Mouse (Mus musculus): ENCODE data around the gene Madcam1. TPM values are rescaled to one million over a fixed set of nuclear protein-coding genes. Genes with fewer than 3 reads are reported as not detected.
"Not testable (repeated sequence)": the region's sequence is repeated elsewhere in the genome, so short reads cannot be mapped to it uniquely, and the experiment has no call there.

Madcam1 gene
- total RNA-seq, 1 experiment from 2014 or later: not detected

- no peak for DNase-seq
Observed at GRCm38 (mm10) chr10:79689178-79689577, 24.8 kb downstream of the Madcam1 start.

DNA sequence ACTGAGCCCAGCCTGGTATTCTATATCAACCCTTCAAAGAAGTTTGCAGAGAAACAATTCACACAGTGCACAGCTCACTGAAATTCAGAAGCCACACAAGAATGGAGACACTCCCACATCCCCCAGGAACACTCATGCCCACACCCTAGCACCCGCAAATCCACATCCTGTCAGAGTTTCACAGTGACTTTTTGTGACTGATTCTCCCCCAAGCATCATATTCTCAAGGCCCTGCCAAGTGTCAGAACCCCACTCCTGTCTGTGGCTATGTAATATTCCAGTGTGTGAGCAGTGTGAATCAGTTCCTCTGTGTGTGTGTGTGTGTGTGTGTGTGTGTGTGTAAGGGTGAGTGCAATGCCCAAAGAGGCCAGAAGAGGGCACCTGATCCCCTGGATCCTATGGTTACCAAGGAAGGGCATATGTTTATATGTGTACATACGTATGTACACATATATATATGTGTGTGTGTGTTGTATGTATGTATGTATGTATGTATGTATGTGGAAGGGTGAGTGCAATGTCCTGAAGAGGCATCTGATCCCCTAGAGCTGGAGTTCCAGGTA is 27.7 kb downstream of the Madcam1 start:
- DNase-seq: no peak

DNA sequence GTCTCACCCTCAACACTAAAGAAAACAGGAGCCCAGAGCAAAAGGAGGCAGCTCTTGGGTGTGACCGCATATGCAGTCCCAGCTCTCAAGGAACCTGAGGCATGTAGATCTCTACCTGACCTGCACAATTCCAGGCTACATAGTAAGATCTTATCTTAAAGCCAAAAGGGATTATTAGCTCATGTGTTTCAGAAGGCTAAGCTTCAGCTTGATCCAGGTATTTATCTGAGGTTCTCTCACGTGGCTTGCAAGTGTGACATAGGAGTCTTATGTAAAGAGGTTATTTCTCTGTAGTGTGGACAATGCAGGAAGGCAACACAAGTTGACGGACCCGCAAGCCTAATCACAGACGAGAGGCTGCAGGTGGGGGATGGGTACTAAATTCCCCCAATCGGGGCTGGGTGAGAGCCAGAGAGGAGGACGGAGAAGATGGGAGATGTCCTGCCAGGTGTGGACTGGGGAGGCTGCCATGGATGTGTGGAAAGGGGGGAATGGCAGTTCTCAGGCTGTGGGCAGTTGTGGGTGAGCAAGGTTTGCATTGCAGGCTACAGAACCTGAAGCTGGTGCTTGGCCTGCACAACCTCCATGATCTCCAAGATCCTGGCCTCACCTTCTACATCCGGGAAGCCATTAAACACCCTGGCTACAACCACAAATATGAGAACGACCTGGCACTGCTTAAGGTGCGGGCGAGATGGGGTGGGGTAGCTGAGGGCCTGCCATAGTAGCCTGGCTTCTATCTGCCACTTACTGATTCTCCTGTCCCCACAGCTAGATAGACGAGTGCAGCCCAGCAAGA is 29.4 kb downstream of the Madcam1 start:
- no peak for DNase-seq

DNA sequence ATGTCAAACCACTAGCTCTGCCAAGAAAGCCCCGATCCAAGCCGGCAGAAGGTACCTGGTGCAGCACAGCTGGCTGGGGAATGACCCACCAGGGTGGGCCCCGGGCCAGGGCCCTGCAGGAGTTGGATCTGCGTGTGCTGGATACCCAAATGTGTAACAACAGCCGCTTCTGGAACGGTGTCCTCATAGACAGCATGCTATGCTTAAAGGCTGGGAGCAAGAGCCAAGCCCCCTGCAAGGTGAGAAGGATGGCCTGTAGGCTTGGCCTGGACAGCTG is 30.0 kb downstream of the Madcam1 start:
- DNase-seq: no peak

DNA sequence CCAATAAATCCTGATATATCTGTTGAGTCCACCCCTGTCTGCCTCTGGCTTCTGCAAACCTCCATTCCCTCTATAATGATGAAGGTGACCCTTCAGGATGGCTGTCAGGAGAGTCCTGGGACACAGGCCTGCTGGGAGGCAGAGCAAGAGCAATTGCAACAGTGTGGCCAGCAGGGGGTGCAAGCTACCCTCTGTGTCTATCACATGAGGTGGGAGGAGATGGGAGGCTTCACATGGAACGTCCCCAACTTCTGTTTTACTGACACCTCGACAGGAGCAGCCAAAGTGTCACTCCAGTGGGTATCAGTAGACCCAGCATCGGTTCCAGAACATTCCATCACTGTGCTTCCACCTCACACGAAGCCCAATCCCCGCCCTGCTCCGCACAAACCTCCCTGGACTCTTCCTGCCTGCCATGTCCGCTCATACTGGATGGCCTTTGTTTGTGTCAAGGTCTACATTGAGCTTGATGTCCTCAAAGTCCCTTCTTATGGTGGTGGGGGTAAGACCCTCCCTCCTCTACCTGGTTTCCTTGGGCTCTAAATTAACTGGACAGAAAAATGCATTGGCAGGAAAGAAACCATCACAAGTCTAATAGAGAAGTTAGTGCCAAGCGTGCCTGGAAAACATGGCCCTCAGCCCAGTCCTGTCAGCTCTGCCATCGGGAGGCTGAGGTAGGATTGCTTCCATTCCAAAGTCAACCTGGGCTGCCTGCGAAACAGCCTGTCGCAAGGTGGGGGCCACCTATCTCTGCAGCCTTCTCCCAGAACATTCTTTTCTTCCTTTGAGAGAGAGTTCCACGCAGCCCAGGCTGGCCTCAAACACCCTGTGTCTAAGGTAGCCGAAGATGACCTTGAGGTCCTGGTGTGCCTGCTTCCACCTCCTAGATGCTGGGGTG is 31.1 kb downstream of the Madcam1 start:
- DNase-seq: peak; percentile 85

DNA sequence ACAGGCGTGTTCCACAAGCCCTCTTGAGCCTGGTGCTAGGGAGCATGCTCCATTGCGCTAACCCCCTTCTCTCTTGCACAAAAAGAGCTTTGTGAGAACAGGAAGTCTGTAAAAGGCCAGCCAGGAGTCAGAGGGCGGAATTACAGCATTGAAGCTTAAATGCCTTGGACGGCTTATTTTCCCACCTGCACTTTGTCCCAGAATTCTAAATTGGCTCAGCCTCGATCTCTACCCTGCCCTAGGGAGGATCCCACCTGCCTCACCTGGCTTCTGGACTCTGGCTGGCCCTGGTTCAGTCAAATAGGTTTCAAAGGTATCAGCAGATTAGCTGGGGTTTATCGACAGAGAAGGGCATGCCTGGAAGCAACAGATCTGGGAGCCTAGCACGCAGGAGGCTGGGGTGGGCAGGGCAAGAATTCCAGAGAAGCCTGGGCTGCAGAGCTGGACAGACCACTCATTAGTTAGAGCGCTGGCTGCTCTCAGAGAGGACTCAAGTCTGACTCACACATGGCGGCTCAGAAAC is 31.8 kb downstream of the Madcam1 start:
- DNase-seq: no peak

- DNase-seq: no peak
Observed at GRCm38 (mm10) chr10:79697916-79698315, 33.6 kb downstream of the Madcam1 start.

DNA sequence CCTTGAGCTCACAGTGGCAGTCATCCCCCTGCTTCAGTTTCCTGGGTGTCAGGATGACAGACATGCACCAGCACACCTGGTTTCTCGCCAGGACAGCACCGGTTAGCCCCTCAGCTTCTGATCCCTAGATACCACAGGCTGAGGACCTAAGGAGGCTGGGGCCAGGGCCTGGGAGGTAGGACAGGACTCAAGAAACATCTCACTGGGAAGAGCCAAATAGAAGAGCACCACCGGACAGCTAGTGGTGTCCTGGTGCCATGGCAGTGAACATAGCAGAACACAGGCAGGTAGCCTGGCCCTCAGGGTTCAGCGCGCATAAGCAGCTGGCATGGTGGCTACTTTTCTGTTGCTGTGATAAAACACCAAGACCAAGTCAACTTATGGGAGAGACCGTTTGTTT is 34.1 kb downstream of the Madcam1 start:
- no peak for DNase-seq

DNA sequence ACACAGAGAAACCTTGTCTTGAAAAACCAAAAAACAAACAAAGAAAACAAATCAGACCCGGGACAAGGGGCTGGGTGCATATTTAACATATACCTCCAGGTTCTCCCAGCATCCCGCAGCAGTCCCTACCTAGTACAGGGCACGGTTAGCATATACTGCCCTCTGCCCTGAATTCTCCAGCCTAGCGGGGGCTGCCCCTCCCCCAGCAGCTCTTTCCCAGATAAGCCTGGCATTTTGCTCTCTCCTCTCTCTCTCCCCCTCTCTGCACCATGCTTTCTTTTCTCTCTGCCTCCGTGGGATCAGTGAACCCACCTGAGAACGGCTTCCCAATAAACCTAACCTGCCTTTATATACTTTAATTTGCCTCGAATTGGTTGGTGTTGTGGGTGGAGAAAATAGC is 36.3 kb downstream of the Madcam1 start:
- no peak for DNase-seq

DNA sequence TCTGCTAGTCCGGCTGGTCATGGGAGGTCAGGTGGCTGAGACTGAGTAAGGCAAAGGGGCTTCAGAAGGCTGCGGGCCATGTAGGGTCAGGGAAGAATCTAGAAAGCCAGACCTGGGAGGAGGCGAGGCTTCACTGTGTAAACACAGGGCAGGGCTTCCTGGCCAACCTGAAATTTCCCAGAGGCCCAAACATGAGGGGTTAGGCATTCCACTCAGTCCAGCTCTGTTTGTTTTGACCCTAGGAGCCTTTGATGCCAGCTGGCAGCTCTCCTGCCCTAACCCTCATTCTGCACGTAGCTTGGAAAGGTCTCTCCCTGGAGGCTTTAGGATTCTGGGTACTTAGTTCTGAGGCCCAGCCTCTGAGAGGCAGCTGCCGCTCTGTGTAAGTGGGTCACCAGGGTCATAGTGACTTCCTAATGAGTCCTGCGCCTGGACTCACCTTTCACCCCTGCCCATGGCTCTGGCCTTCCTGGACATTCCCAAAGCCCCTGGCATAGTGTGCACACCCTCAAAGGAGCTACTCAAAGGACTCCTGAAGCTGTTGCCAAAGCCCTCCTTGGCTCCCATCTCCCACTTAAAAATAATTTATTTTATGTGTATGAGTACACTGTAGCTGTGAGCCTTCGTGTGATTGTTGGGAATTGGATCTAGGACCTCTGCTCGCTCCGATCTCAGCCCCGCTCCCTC is 37.2 kb downstream of the Madcam1 start:
- DNase-seq: no peak

DNA sequence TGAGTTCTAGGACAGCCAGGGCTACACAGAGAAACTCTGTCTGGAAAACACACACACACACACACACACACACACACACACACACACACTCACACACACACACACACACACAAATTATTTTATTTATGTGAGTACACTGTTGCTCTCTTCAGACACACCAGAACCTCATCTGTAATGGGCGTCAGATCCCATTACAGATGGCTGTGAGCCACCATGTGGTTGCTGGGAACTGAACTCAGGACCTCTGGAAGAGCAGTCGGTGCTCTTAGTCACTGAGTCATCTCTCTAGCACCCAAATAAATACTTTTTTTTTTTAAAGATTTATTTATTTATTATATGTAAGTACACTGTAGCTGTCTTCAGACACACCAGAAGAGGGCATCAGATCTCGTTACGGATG is 38.6 kb downstream of the Madcam1 start:
- DNase-seq: not testable (repeated sequence)

DNA sequence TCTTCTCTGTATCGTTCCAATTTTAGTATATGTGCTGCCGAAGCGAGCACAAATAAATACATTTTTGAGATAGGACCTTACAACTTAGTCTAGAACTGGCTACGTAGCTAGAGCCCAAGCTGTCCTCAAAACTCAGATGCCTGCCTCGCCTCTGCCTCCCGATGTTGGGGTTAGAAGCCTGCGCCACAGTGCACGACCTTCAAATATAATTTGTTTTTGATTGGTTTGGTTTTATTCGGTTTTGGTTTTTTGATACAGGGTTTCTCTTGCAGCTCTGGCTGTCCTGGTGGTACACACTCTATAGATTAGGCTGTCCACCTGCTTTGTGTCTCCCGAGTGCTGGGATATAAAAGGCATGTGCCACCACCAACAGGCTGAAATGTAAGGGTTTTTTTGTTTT is 39.2 kb downstream of the Madcam1 start:
- DNase-seq: no peak

DNA sequence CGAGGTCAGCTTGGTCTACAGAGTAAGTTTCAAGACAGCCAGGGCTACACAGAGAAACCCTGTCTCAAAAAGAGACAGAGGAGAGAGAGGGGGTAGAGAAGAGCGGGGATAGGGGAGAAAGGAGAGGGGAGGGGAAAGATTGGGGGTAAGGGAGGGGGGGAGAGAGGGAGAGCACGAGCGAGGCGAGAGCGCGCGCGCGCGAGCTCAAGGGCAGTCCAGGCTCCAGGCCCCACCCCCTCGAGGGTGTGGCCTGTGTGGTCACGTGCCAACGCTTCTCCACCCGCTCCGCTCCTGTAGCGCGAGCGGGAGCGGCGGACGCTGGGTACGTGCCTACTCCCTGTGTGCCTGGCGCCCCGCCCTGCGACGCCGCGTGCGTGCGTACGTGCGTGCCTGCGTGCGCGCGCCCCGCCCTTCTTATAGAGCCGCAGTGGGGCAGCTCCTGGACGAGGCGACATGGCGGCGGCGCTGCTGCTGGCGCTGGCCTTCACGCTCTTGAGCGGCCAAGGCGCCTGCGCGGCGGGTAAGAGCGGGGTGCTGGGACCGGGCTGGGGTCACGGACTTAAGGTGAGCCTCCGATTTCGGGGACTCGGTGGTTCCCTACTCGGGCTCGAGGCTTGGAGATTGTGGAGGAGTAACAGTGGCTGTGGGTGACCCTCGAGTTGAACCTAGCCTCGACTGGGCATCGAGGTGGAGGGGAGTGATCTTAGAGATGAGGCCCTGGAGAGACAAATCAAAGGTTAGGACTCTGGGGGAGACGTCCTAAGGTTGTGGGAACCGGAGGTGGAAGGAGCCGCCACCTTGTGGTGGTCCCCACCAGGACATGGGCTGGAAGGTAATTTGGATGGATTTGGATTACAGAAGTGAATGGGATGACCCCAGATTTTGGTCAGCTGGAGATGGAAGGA is 40.0 kb downstream of the Madcam1 start, which contains the start of gene Bsg:
TSS of gene Bsg (plus strand) at position 427 of the 905 bp plus-strand sequence.
- DNase-seq: peak; percentile 99

GRCm38 (mm10) chr10:79704970-79705360 is 40.6 kb downstream of the Madcam1 start:
- no peak for DNase-seq

DNA sequence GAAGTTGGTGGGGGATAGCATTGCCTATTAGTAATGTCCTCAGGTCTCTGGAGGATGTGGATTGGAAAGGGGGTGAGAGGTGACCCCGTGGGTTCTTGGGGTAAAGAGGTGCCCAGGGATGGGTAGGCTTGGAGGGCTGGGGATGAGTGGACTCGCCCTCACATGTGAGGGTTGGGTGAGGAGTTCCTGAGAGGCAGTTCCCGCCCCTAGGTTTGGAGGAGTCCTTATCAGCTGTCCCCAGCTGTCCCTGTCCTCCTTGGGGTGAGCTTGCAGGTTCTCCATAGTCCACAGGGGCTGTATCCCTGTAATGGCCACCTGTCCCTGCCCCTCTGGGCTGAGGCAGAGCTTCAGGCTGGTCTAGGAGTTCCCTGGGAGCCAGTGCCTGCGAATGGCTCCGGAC is 41.6 kb downstream of the Madcam1 start:
- no peak for DNase-seq

GRCm38 (mm10) chr10:79706406-79707094 is 42.2 kb downstream of the Madcam1 start:
- no peak for DNase-seq

GRCm38 (mm10) chr10:79707162-79707561 is 42.8 kb downstream of the Madcam1 start:
- no peak for DNase-seq

DNA sequence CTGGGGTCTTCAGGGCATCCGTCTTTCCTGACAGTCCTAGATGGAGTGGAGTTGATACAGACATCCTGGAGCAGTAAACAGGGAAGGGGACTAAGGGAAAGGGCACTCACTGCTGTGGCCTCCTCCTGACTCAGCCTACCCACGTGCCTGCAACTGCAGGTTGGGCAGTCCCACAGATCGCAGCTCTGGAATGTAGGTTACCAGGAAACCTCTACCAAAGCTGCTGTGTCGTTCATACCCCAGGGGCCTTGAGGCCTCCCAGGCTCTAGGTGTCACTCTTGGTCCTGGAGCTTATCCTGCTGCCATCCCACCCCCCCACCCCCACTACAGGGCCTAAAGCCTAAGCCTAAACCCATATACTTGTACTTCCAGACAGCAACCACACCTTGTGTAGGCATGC is 43.4 kb downstream of the Madcam1 start:
- no peak for DNase-seq

GRCm38 (mm10) chr10:79708668-79709067 is 44.3 kb downstream of the Madcam1 start:
- no peak for DNase-seq

DNA sequence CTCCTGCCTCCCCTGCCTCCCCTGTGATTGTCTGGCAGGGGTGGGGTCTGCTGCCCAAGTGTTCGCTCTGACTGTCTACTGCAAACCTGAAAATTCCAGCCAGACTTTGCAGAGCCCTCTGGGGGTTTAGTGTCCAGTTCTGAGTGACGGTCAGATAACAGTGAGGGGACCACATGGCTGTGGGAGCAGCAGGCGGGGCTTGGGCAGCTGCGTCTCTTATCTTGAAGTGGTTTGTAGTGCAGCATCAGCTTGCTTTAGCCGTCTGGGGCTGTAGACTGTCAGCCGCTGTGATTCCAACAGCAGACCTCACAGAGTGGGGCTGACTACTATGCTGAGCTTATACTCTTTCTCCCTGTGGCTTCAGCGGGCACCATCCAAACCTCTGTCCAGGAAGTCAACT is 44.9 kb downstream of the Madcam1 start:
- DNase-seq: no peak

DNA sequence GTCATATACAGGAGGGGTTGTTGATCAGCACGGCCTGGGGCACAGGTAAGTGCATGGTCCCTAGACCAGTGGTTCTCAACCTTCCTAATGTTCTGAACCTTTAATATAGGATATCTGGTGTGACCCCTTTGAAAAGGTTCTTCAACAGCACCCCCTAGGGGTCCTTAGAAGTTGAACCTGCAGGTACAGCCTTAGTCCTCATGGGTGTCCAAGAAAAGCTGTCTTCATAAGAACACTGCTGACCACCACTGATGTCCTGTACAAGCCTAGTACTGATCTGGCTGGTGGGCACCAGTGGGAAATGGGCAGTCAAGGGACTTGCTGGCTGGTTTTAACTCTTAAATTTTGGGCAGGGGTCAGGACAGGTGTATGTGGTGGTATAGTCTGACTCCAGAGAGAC is 47.7 kb downstream of the Madcam1 start:
- DNase-seq: no peak

Measured in adrenal gland, postnatal 25 days (tissue).